Mouse (Mus musculus): Measurements from ENCODE around the gene Sox5.

Gene Sox5

DNA sequence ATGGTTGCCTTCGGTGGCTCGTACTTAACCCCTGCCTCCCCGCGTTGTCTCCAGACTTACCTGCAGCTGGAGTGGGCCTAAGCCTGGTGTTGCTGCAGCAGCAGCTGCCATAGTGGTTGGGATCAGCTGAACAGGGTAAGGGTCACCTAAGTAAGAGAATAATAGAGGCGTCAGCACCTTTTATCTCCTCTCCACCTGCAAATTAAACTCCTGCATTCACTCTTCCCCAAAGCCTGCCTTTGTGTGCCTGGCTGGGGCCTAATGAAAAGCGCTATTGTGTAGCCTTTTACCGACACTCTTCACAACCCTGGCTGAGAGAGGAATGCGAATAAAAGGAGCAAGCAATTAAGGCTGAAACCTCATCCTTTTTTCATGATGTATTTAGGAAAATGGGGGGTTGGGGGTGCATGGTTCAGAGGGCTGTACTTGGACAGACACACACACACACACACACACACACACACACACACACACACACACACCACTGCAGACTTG, 840.4 kb downstream of the Sox5 start:
- DNase-seq (ENCODE audit: low spot score) = no peak

DNA sequence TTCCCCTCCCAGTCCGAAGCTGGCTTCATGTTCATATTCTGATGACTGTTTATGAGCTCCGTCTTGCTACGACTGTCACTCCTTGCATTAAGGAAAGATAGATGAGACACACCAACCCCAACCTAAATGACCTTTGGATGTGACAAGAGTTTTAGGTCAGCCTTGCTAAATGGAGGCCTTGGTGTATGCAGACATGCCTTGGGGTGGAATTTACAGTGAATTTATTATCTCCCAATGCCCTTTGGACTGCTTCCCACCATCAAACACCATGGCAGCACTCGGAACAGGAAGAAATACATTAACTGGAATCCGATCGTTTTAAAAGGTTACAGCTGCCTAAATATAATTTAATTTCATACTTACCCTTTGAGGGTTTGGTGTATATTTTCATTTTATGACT, 858.6 kb downstream of the Sox5 start:
- DNase-seq (ENCODE audit: low spot score) = no peak

DNA sequence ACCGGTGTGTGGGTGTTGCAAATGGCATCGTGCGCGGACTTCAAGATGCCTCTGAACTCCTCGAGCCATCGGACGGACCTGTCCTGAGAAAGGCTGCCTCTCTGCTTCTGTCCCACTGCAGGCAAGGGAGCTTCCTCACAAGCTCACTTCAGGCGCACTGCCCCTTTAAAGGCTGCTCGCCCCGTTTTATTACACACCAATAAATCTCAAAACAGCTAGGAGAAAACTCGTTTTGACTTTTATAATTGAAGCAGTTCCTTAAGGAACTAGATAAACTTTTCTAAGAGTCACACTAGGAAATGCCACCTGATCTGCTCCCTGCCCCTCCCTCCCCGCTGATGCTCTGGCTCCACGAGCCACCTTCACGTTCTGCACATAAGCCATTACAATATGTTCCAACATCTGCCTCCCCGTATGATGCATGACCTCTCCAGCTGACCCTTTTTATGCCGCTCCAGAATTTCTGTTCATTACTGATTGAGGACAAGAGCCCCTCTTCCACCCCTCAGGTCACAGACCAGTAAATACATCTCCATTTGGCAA, 863.3 kb downstream of the Sox5 start:
- DNase-seq (ENCODE audit: low spot score) = no peak

DNA sequence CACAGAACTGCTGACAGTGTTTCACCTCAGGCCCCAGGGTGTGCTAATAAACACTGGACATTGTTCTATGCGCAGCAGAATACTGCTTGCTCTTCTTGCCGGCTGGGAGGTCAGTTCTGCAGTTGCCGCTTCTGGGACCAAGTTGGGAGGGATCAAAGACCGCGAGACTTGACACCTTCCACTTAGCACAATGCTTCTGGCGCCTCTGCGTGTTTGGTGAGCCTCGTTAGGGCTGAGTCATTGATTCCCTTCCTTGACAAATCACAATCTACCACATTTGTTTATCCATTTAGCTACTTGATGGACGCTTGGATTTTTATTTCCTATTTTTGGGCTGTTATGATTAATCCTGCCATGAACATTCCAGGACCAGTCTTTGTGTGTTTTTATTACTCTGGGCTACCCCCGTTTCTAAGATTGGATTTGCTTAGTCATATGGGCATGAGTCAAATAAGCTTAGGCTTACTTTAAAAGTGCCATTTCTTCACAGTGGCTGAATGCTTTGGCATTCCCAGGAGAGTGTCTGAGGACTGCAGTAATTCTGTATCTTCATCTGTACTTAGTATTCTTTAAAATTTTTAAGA, 865.5 kb downstream of the Sox5 start:
- no peak for DNase-seq (ENCODE audit: low spot score)

DNA sequence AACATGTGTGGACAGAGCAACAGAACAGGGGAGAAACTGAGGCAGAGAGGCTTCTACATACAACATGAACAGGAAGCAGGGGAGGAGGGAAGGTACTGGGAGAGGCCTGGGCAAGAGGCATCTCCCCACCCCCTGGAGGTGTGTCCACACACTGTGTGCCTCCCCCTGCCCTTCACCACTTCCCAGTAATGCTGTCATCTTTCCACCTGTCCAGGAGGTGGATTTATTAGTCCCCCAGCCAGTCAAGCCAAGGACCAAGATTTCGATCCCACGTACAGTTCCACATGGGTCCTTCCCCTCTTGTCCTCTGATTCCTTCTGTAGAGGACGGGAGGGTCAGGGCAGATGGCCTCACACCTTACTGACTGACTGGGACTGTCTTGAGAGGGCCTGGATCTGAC, 866.1 kb downstream of the Sox5 start:
- DNase-seq (ENCODE audit: low spot score) = no peak

DNA sequence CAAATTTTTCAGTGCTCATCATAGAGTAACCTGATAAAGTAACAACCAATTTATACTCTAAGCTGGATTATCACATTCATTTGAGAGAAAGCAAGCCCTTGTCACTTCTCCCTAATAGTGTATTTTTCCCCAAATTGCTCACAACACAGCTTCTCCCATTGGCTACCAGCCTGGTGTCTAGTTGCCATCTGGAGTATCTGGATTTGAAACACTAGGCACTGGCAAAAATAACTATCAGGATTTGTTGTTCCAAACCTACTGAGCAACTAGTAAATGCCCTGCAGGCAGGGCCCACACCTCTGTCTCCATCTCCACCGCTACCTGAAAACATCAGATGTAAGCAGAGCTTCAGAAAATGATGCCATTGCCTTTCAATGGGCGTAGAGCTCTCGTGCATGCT, 869.5 kb downstream of the Sox5 start:
- DNase-seq (ENCODE audit: low spot score) = peak; percentile 38

DNA sequence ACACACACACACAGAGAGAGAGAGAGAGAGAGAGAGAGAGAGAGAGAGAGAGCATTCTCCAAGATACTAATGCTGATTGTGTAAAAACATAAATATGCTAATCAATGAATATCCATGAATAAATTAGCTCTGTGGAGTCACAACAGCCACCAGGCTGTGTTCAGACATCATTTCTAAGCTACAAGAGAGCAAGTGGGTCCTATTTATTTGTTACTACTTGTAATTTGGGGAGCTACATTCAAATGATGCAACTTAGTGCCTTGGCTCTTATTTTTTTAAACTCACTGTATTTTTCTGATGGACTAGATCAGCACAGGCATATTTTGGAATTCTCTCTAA, 877.1 kb downstream of the Sox5 start:
- no peak for DNase-seq (ENCODE audit: low spot score)

DNA sequence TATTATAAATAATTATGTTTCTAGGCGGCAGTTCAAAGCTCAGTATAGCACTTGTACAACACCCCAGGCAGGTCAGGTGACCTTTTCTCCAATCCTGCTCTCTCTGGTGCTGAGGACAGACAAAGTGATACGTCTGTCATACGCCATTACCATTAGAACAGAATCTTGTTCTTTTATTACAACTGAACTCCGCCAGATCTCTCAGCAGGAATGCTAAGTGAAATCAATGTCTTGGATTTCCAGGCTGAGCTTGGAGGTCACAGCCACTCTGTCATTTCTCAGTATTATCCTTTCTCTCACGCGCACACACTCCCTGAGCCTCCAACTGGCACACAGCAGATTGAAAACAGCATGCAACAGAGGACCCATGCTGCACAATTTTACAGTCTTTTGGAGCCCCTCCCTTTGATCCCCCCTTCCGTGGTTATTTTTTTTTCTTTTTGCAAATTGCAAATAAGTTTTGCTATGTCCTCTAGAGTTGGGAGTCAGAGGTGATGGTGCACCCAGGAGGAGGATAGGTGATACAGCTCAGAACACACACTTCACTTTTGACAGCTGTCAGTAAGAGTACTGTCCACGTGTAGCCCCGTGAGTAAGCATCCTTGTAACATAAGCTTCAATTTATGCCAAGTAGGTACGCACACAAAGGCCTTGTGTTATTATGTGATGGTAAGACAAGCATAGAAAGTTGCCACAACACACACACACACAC, 877.6 kb downstream of the Sox5 start:
- DNase-seq (ENCODE audit: low spot score) = no peak

DNA sequence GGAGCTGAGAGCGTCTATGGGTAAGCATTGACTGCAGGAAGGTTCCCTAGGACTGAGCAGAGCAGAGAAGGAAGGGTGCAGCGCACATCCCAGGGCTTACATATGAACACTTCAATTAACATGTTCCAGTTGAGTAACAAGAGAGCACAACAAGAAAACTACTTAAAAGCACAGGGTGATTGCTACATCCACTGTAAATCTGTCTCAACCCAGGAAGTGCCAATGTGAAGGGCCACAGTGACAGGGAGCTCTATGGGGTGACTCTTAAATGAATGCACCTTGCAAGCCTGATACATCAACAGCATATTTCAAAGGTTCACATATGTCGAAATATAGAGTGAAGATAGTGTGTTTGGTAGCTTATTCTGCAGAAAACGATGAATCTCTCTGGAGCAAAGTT, 880.9 kb downstream of the Sox5 start:
- DNase-seq (ENCODE audit: low spot score) = no peak

DNA sequence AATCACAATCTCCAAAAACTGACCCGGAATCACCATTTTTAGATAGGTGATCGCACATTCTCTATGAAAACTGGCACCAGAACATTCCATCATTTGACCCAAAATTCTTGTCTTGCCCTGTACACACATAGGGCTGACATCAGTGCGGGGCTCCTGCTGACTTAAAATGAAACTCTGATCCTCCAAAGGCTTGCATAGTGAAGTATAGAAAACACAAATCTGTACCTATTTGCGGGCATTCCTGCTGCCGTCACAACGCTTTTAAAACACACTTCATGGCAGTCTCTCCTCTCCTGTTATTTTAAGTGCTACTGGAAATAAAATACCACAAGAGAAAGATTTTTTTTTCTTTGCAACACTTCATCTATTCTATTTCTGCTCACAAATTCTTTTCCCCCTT, 886.7 kb downstream of the Sox5 start:
- no peak for DNase-seq (ENCODE audit: low spot score)

DNA sequence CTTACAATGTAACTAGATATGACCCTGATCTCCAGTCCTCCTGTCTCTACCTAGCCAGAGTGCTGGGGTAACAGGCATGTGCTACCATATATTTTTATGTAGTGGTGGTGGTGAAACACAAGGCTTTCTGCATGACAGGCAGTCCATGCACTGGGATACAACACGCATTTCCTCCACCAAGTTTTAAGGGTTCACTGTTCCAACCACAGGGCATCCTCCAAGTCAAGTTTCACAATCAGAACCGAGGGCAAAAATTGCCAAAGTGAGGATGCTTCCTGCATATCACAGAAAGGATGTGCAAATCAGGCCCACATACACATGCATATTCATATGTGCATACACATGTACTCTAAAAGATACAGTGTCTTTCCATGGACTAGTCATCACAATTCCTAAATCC, 888.9 kb downstream of the Sox5 start:
- no peak for DNase-seq (ENCODE audit: low spot score)

DNA sequence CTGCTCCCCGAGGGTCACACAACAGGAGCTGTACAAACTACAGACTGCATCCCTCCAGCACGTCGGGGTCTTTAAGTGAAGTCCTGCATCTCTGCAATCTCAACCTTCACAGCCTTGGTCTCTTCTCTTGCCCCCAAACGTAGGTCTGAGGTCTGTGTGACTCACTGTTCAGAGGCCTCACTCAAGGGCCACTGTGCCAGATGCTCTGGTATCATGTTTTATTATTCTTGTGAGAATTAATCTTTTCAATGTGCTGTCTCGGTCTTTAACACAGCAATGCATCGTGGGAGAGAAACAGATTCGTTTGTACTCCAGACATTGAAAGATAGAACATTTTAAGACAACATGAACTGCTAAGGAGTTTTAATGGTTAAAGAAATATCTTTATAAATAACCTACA, 893.2 kb downstream of the Sox5 start:
- DNase-seq (ENCODE audit: low spot score) = no peak

DNA sequence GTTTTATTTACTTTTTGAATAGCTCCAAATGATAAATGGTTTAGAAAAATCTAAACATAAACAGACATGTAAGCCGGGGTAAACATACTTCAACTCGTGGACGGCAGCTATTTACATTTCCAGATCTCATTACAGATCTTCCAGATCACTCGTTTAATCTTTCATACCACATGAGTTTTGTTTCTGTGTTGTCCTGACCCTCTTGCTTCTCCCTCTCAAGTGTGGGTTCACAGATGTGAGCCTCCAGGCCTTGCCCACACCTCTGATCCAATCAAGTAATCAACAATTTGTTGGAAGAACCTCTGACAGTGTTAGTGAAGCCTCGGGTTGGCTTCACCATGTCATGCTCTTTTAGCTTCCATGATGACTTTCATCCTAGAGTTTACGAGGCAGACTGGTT, 903.3 kb downstream of the Sox5 start:
- no peak for DNase-seq (ENCODE audit: low spot score)

DNA sequence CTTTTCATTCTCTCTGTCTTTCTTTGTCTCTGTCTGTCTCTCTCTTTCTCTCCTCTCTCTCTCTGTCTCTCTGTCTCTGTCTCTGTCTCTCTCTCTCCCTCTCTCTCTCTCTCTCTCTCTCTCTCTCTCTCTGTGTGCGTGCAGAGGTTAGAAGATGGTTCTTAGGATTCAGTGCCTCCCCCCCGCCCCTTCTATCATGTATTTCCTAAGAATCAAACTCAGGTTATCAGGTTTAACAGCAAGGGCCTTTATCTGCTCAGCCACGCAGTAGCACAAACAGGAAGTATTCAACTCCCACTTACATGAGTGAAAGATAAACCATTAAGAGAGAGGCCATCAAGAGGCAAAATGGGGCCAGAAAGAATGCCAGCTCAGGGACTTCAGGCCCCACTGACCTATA, 913.0 kb downstream of the Sox5 start:
- DNase-seq (ENCODE audit: low spot score) = no peak

DNA sequence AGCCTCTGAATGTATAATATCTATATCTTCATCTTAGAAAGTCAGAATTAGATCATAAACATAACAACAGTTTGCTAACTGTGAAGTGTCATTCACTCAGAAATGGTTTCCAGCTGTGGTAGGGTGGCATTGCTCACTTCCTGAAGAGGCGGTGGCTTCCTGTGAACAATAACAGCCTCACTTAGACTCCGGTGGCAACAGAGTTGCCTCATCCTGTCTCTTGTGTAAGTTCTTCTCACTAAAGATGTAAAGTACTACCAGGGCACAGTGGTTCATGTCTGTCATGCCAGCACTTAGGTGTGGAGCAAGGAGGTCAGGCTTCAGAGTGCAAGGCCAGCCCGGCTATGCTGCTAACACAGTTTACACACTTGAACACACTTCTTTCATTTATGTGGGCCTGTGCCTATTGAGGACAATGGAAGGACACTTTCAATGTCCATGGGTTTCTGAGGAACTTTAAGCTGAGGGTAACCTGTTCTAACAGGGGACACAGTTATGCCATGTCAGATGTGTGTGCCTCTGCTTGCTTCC, 913.6 kb downstream of the Sox5 start:
- no peak for DNase-seq (ENCODE audit: low spot score)

DNA sequence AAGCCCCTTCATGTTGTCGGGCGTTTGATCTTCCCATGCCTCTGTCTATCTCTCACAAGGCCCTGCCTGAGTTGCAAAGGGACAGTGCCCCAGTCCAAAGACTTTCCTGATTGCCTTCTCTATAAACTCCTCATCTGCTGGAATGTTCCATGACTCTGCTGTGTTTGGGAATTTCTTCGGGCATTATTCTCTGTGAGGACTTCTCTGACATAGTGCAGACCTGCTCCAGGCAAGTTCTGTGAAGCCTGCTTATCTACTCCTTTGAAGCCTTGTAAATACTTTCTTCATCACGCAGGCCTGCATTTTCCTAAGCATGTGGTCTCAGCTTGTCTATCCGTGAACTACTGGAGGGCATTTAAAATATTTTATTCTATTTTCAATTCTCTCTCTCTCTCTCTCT, 914.7 kb downstream of the Sox5 start:
- DNase-seq (ENCODE audit: low spot score) = no peak

DNA sequence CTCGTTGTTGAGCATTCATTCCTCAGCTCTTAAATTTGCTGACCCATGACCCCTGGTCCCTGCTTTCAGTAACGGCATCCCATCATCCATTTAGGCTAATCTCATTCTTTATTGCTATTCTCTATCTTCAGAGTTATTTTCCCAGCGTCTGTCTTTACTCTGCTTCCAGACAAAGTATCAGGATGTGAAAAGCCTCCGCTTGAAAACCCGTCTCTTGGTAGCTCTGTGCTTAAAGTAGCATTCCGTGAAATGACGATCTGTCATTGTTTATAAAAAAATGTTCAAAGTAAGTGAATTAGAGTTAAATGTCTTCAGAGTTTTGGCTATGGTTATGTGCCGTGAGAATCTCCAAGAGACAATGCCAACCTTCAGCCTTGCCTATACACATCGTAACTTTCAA, 915.2 kb downstream of the Sox5 start:
- no peak for DNase-seq (ENCODE audit: low spot score)

DNA sequence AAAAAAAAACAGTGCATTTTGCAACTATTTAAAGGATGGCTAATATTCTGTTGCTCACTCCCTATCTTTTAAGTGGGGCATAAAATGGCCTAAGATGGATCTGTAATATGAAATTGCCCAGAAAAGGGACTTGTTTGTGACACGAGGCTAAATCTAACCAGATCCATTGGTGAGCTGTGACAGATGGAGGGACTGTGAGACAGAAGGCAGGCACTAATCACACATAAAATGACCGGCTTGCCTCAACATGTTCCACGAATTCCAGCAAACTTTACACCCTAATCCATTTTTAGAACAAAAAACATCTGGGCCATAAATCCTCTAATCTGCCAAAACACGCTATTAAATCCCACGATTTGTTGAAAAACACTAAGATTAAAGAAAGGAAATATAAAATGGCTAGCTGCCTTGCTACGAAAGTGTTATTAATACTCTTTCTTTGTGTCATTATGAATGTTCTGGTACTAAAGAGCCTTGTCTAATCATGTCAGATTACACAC, 919.1 kb downstream of the Sox5 start:
- no peak for DNase-seq (ENCODE audit: low spot score)

DNA sequence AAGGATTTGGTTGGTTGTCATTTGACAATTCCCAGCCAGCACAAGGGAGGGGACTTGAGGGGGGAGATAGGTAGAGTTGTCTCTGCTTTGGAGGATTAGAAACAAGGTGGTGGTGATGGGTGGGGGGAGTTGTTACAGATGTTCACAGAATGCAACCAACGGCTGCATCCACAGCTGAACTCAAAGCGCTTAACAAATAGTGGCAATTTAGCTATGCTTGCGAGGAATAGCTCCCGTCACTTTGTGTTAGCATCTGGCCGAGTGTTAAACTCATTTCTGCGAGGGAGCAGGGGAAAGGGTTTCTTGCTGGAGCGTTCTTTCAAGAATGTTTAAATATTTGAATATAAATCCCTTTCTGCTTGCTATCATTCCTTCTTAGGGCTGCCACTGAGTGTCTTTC, 921.7 kb downstream of the Sox5 start:
- DNase-seq (ENCODE audit: low spot score) = no peak

DNA sequence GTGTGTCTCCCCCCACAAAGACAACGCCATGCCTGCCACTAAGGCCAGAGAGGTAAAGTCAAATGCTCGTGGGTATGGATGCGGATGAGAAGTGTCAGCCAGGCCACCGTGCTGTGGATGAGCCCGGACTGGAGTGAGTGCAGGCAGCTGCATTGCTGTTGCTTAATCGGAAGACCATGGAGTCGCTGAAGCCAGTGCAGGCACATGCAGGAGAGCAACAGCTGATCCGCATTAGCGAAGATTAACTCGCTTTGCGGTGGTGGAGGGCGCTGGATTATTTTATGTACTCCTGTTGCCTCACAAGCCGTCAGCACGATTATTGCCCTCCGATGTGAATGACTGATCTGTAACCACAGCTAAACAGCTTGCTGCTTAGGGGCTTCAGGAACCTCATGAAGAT, 922.2 kb downstream of the Sox5 start:
- DNase-seq (ENCODE audit: low spot score) = no peak

DNA sequence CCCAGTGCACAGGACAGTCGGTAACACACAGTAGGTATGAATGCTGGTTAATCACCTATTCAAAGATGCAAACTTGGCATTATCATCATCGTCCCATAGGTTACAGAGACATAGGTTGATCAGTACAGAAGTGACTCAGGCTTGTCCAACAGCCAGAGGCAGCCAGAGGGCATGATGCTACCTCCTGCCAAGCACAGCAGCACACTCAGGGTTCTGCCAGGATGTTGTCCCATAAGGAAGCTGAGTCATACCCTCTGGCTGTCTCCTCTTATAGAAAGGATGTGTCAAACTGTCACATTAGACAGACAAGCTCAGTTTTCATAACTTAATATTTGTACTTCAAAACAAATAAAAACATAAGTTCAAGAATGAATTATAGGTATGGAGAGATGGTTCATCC, 923.2 kb downstream of the Sox5 start:
- DNase-seq (ENCODE audit: low spot score) = no peak

DNA sequence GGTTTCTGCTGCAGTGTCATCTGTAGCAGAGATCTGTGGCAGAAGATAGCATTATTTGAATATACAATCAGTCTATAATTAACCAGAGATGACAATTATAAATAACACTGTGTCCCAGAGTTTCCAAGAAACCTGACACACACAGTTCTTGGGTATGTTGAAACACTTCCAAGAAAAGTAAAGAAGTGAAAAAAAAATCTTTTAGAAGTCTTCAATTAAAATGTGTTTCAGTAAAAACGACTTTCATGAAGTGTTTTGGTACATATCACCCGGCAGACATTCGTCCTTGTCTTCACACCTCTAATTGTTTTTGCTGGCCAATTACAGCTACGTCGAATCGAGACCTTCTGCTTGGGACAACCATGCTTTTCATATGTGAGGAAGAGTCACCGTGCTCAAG, 924.4 kb downstream of the Sox5 start:
- DNase-seq (ENCODE audit: low spot score) = no peak

DNA sequence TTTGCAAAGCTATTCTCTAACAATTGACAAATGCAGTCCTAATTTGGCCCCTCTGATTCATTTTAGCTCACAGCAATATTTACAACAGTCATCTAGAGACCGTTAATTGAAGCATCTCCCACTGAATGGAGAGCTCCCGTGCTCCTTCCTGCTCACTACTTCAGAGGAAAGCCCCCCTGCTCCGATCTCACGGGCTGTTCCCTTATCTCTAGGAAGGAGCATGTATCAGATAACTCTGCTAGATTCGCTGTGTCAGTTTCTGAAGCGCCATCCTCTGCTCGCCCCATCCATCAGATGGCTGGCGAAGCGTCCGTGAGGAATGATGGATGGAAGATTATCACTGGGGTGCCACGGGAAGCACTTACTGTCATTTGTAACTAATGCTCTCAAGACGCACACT, 926.4 kb downstream of the Sox5 start:
- DNase-seq (ENCODE audit: low spot score) = no peak

DNA sequence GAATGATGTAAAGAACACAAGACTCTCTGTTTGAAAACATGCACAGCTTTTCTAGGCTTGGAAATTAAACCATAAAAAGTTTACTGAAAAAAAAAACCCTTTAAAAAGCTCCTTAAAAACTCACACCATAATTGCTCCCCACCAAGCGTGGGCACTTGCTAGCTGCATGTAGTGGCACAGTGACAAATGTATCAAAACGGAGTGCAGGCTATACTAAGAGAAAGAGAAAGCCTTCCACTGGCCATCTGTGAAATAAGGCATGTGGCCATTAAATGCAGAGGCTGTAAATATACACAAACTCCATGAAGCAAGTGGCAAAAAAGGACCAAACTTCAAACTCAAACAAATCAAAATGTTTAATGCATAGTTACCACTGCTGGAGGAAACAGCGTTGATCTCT, 927.7 kb downstream of the Sox5 start:
- DNase-seq (ENCODE audit: low spot score) = no peak

Data from layer of hippocampus, adult 11-12 months (tissue).